Mouse (Mus musculus) hindbrain, embryonic 11.5 days (tissue): ENCODE data around the gene AC161166.1. TPM values are rescaled to one million over a fixed set of nuclear protein-coding genes. Genes with fewer than 3 reads are reported as not detected.

Experiments used
- polyA plus RNA-seq: library from polyadenylated mRNA; unstranded; fragments of >200 nt; fragmentation: Nextera tagmentation; extraction: Ambion mirVana; gene quantifications from 2 replicates; pipeline ENCODE4 v1.2.1, GENCODE M21; 2014

The AC161166.1 gene
- polyA plus RNA-seq, 1 experiment from 2014 or later: 0.90 TPM

Other genes starting within 250 kb of the AC161166.1 start
- gene Zfp93, start 242.0 kb downstream of the AC161166.1 start, polyA plus RNA-seq: 7.2 and 9.6 TPM in 2 replicates
- 32.1 and 40.0 TPM in 2 replicates for gene Zfp61, start 211.2 kb downstream of the AC161166.1 start, polyA plus RNA-seq
- 12.8 and 15.4 TPM in 2 replicates for gene Zfp94, start 195.8 kb downstream of the AC161166.1 start, polyA plus RNA-seq
- not detected in 2 replicates for gene Tescl, start 178.5 kb downstream of the AC161166.1 start, polyA plus RNA-seq
- not detected in 2 replicates for gene Lypd5, start 163.3 kb downstream of the AC161166.1 start, polyA plus RNA-seq
- gene Kcnn4, start 142.2 kb downstream of the AC161166.1 start, polyA plus RNA-seq: 2.4 and 3.5 TPM in 2 replicates
- 18.4 and 21.3 TPM in 2 replicates for gene Smg9, start 112.8 kb downstream of the AC161166.1 start, polyA plus RNA-seq
- gene Irgc1, start 60.2 kb downstream of the AC161166.1 start, polyA plus RNA-seq: not detected in 2 replicates
- 1.7 and 2.1 TPM in 2 replicates for gene Plaur, start 50.0 kb downstream of the AC161166.1 start, polyA plus RNA-seq
- 8.8 and 12.6 TPM in 2 replicates for gene Cadm4, start 30.4 kb downstream of the AC161166.1 start, polyA plus RNA-seq
- gene Zfp428, start 5.4 kb downstream of the AC161166.1 start, polyA plus RNA-seq: 82.4 and 87.7 TPM in 2 replicates
- 12.8 and 14.2 TPM in 2 replicates for gene Irgq, start 18.2 kb upstream of the AC161166.1 start, polyA plus RNA-seq
- gene Pinlyp, start 33.7 kb upstream of the AC161166.1 start, polyA plus RNA-seq: 0.28 TPM in 1 of 2 replicates, not detected in the other
- gene Xrcc1, start 33.8 kb upstream of the AC161166.1 start, polyA plus RNA-seq: 78.0 and 94.5 TPM in 2 replicates
- gene Ethe1, start 75.1 kb upstream of the AC161166.1 start, polyA plus RNA-seq: 19.8 and 20.6 TPM in 2 replicates
- 0.93 and 1.2 TPM in 2 replicates for gene Zfp575, start 75.2 kb upstream of the AC161166.1 start, polyA plus RNA-seq
- gene Phldb3, start 98.3 kb upstream of the AC161166.1 start, polyA plus RNA-seq: 0.09 TPM in 1 of 2 replicates, not detected in the other
- gene Lypd3, start 124.1 kb upstream of the AC161166.1 start, polyA plus RNA-seq: 0.73 and 1.6 TPM in 2 replicates
- gene Tex101, start 164.2 kb upstream of the AC161166.1 start, polyA plus RNA-seq: not detected in 2 replicates
- gene BC049730, start 196.8 kb upstream of the AC161166.1 start, polyA plus RNA-seq: not detected in 2 replicates
- not detected in 2 replicates for gene Gm4763, start 214.5 kb upstream of the AC161166.1 start, polyA plus RNA-seq
- gene Cd177, start 247.9 kb upstream of the AC161166.1 start, polyA plus RNA-seq: not detected in 2 replicates